Mouse (Mus musculus) embryo, embryonic 10.5 days (tissue): ENCODE data around the gene Ftcd.

Experiments used
- DNase-seq: peaks from one replicate; pipeline ENCODE4 v3.0.0-alpha.2; 2015; ENCODE audit warnings: low spot score

Gene Ftcd

DNA sequence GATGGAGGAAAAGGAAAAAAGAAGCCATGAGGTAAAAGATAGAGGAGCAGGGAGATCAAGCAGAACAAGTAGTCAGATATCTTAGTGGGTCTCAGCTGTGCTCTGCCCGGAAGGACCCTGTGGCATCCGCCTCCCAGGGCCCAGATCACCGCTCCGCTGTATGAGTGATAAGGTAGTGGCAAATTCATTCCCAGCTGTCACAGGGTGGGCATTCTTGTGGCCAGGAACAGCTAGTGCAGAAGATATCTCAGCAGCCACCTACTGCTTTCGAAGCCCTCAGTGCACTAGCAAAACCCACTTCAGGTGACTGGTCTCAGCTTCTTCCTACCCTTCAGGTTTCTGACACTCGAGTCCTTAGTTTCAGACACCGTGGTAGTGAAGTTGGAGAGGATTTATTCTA lies 37.0 kb downstream of the Ftcd start:
- no peak for DNase-seq

DNA sequence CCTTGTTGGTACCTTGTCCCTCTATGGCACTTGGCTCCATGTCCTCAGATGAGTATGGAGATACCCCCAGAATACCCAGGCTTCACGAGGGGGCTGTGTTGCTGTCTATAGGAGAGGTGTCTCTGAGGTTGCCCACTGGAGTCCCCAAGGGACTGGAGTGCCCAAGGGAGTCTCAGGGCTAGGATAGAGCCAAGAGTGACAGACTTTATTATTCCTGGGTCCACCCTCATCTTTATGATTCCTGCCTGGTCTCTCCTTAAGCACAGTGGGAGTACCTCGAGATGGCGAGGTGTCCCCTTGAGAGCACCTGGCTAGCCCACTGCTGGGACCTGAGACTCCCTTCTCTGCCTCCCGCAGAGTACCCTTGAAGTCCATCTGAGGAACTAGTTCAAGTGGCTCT lies 47.0 kb downstream of the Ftcd start:
- DNase-seq = no peak

DNA sequence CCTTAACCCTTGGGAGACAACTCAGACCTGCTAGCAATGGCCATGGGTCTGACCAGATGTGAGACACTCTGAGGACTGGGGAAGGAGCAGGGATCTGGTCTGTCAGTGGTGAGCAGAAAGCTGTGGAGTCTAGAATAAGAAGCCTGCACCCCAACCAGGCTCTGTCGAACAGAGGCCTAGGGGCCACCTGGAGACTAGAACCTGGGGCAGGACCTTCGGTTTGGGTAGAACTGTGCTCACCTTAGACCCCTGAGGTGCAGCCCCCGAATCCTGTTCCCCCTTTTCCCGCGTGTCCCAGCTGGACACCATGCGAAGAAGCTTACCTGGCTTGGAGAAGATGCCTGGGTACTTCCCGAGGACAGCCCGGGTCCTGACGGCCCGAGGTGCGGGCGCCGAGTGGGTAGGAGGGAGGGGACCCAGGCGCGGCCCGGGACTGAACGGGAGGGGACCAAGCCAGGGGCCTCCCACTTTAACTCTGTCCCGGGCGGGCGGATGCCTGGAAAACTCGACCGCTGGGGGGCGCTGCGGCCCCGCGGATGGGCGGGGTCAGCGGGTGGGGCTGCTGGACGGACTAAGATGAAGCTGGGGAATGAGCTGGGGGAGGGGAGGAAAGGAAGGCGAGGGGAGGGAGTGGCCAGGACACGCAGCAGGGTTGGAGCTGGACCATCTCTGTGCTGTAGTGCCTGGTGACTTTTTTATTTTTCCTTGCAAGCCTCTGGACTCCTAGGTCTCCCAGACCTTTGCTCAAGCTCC lies 47.7 kb downstream of the Ftcd start, which contains the start of gene Col6a2:
Col6a2 (minus strand) TSS at position 703 of the 753 bp plus-strand sequence.
- peak; percentile 94 for DNase-seq

DNA sequence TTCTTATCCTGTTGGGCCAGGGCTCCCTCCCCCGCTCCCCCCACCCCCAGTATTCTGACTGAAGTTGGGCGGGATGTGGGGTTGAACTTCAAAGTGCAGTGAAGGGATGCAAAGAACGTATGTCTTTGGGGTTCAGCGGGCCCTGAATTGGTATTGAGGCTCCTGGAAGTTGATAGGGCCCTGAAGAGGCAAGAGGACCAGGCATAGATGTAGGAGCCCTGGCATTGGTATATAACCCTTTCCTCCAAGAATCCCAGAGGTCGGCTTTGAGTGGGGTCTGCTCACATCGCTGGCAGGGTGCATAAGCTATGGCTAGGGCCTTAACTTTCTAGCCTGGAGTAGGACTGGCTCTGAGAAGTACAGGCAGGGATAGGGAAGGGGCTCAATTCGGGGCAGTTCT lies 48.3 kb downstream of the Ftcd start:
- no peak for DNase-seq

DNA sequence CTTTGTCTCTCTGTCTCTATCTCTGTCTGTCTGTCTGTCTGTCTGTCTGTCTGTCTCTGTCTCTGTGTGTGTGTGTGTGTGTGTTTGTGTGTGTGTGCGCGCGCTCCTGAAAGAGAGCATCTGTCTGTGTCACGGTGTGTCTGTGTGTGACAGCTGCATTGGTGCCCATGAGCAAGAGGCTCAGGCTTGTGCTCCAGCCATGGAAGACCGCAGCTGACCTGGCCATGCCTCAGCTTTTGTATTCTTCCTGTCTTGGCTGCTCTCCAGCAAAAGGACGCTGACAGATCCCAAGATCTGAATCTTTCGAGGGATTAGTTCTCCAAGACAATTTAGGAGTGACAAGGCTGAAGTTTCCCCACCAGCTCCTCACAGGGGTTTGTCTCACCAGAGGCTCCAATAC lies 49.5 kb downstream of the Ftcd start:
- no peak for DNase-seq

DNA sequence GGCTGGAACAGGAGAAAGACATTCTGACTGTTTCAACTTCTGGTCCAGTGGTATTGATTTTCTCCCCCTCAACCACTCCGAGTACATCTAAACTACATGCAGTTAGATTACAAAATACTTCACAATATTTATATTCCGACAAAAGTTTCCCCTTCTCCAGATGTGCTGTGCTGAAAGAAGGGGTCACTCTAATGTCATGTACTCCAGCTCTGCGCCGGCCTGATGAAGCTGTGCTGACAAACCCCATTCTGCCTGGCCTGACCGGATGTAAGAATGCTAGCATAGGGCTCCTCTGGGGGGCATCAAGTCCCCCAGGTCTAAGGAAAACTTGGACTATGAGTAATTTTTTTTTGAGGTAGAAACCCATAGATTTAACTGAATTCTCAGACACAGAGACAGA lies 52.3 kb downstream of the Ftcd start:
- DNase-seq = no peak

DNA sequence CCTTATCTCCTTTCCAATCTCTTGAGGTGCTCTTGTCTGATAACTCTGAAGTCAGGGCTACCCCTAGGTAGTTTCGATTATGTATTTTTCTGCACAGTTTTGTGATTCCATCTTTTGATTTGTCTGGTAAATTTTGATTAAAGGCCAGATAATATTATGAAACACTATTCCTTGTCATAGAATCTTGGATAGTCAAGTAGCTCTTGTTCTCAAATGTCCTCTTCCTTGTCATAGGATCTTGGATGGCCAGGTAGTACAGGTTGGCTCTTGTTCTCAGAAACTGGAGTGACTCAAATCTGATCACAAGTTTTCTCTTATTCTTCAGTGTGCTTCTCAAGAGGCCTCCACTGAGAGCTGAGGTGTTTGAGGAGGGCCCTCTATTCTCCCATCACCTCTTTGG lies 55.2 kb downstream of the Ftcd start:
- no peak for DNase-seq

DNA sequence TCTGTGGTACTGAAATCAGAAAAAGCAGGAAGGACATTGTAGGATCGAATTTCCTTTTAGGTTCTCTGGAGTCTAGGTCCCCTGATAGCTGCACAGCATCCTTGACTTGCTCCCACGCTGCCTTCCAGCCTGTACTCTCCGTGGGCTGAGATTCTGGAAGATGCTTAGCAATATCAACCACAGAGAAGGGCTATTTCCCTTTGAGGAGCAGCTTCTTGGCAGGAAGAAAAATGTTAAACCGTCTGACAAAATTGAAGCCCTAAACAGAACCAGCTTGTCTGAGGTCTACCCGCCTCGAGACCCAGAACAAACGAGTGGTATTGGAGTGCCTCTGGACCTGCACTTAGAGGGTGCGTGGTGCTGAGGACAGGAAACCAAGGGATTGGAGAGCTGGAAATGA lies 57.2 kb downstream of the Ftcd start:
- DNase-seq = no peak

DNA sequence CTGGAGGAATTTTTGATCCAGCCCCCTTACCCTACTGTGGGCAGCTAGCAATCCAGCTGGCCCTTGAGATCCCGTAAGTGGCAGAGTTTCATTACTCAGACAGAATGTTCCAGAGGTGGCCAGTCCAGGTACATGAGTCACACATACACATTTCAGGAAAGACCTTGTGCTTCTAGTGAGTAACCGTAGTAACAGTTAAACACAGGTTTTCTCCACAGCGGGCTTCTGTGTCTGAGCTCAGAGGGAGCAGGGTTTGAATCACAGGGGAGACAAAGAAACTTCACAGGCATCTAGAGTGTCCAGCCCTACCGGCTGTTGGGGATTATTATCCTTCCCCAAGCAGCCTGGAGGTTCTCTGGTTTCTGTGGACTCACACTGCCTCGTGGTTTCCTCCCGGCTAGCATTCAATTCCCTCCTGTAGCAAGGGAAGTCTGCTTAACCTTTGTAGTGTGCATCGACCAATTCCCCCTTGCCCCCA lies 58.7 kb downstream of the Ftcd start:
- DNase-seq = peak; percentile 22

DNA sequence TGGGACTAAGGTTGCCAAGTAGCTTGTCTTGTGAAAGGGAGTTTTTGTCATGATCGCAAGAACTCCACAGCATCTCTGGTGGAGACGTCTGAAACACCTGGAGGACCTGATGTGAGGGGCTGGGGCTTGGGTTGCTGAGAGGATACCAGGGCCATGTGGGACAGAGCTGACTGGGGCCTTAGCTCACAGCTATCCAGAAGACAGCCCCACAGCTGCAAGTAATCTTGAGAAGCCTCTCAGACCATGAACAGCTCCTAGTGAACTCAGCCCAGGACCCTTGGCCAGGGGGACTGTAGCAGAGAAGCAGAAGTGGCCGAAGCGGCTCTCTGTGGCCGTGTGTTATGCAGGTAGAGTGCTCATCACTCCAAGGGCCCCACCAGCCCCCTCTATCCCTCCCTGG lies 59.1 kb downstream of the Ftcd start:
- no peak for DNase-seq

DNA sequence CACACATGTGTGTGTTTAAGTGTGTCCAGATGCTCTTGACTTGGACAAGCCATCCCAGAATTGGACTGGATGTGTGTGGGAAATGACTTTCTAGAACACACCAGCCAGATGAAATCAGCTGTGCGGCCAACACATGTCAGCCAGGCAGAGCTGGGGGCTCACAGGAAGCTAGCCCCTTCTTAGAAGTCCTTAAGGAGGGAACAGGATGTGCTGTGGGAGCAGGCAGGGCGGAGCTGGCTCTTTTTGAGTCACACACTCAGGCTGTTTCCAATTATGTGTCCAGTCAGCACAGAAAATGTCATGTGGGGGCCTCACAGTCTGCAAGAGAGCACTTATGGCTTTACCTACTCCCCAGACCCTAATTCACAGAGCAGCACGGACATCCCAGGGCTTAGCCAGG lies 60.6 kb downstream of the Ftcd start:
- DNase-seq = peak; percentile 58

DNA sequence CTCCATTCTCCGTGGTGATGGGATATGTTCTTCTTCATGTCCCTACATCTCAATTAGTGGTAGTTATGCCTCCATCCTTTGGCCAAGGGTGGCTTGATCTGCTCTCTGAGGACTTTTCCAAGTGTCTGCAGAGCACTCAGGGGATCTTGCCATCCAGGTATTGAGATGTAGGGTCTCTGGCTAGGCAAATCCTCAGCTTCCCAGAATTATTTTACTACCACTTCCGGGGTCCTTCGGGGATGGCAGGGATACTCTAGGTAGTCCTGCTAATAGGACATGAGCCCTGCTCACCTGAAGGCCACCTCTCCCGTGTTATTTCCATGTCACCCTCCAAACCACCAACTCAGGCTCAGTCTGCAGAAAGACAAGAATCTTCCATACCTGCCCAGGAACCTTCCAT lies 61.2 kb downstream of the Ftcd start:
- DNase-seq = no peak
